9 mouse cellular contexts compared by ENCODE assay signal in genomic region chr7:118777598-118778394, GRCm38 (mm10). TPM values are rescaled to one million over a fixed set of nuclear protein-coding genes. Genes with fewer than 3 reads are reported as not detected.
A peak's percentile ranks its signal among the peaks of the same experiment; 100 is the strongest.
DNase-seq lines count a peak whose midpoint lies in the region; ATAC-seq lines count a peak whose summit lies in the region.
"Had no signal": no experiment of that assay in that cellular context is flagged by ENCODE, and none has a peak within 500 bp of the region (broad histone marks: within the 10 kb centered on the region; RNA-seq: fewer than 3 reads in every experiment).

No protein-coding gene starts in this region.

- intact Hi-C loops in left cerebral cortex, postnatal 14 days (cut with DNase I) = no loop called here

- H3K4me1 ChIP-seq in liver, embryonic 16.5 days (ENCODE audit: control insufficient read depth, low read depth, low read length) = no peaks in the 10 kb centered on the region
- H3K4me1 ChIP-seq in liver, embryonic 12.5 days = peaks cover 6% of the 10 kb centered on the region
- H3K4me1 ChIP-seq in kidney, embryonic 14.5 days (ENCODE audit: control insufficient read depth, insufficient read depth, low read length) = no peaks in the 10 kb centered on the region

- no peak overlapping the region for H3K4me3 ChIP-seq in liver, embryonic 16.5 days (ENCODE audit: low read depth, low read length)
- no peak overlapping the region for H3K4me3 ChIP-seq in liver, embryonic 12.5 days
- H3K4me3 ChIP-seq in kidney, embryonic 14.5 days (ENCODE audit: low read length) = no peak overlapping the region
- H3K4me3 ChIP-seq: hindbrain, embryonic 15.5 days; myocyte had no signal

- no peak overlapping the region for H3K9ac ChIP-seq in liver, embryonic 16.5 days (ENCODE audit: low read depth, low read length)
- no peak overlapping the region for H3K9ac ChIP-seq in liver, embryonic 12.5 days
- H3K9ac ChIP-seq in kidney, embryonic 14.5 days (ENCODE audit: low read depth, low read length) = no peak overlapping the region
- H3K9ac ChIP-seq: hindbrain, embryonic 15.5 days had no signal

- no peak overlapping the region for H3K4me2 ChIP-seq in liver, embryonic 16.5 days (ENCODE audit: low read depth, low read length)
- H3K4me2 ChIP-seq in liver, embryonic 12.5 days = no peak overlapping the region
- H3K4me2 ChIP-seq in kidney, embryonic 14.5 days (replicated peaks; ENCODE audit: low read depth, low read length) = no peak overlapping the region
- H3K4me2 ChIP-seq: hindbrain, embryonic 15.5 days had no signal

- 60% methylated on average over 10 of the region's 10 CpGs for WGBS in liver, embryonic 16.5 days (ENCODE audit: insufficient replicate concordance)
- WGBS in liver, embryonic 12.5 days (ENCODE audit: insufficient replicate concordance) = 68% methylated on average over 10 of the region's 10 CpGs
- 85% methylated on average over 10 of the region's 10 CpGs for WGBS in kidney, embryonic 14.5 days

- DNase-seq in left cerebral cortex, postnatal 14 days (ENCODE audit: low spot score in 2 of 2) = peak; percentile 46 to 53
- DNase-seq in telencephalon, adult 2 months (ENCODE audit: low read depth, low spot score) = peak; percentile 50
- DNase-seq in thymus, adult 18-20 months = no peak

- no peaks in the 10 kb centered on the region; the same call in 1 of the 2 replicates for H3K36me3 ChIP-seq in liver, embryonic 16.5 days (ENCODE audit: control insufficient read depth, insufficient read depth)
- peaks cover 65% of the 10 kb centered on the region for H3K36me3 ChIP-seq in liver, embryonic 12.5 days
- H3K36me3 ChIP-seq in kidney, embryonic 14.5 days (ENCODE audit: control insufficient read depth, insufficient read depth, low read length) = peaks cover 31% of the 10 kb centered on the region

- 0 out of 2 replicates have a peak, but pooled peaks have one; percentile 3 for ATAC-seq in liver, embryonic 16.5 days (ENCODE audit: low read depth)
- no peak for ATAC-seq in liver, embryonic 12.5 days
- peak; percentile 52 for ATAC-seq in granulocyte monocyte progenitor cell, adult 5-6 weeks (replicated peaks; ENCODE audit: poor library complexity, severe bottlenecking)
- no peak for ATAC-seq in kidney, embryonic 14.5 days (ENCODE audit: low FRiP score, low TSS enrichment)

- H3K27me3 ChIP-seq in liver, embryonic 16.5 days (ENCODE audit: control insufficient read depth, insufficient read depth, low read depth, low read length) = no peaks in the 10 kb centered on the region
- no peaks in the 10 kb centered on the region for H3K27me3 ChIP-seq in liver, embryonic 12.5 days (replicated peaks)
- H3K27me3 ChIP-seq in kidney, embryonic 14.5 days (ENCODE audit: control insufficient read depth, insufficient read depth, low read length) = no peaks in the 10 kb centered on the region
- H3K27me3 ChIP-seq: hindbrain, embryonic 15.5 days had no signal

- H3K27ac ChIP-seq in liver, embryonic 16.5 days (ENCODE audit: low read length) = no peak overlapping the region
- H3K27ac ChIP-seq in liver, embryonic 12.5 days = no peak overlapping the region
- no peak overlapping the region for H3K27ac ChIP-seq in kidney, embryonic 14.5 days (ENCODE audit: low read depth, low read length)

- no peaks in the 10 kb centered on the region for H3K9me3 ChIP-seq in liver, embryonic 16.5 days (replicated peaks; ENCODE audit: control insufficient read depth, low read length)
- no peaks in the 10 kb centered on the region for H3K9me3 ChIP-seq in liver, embryonic 12.5 days (replicated peaks)
- no peaks in the 10 kb centered on the region for H3K9me3 ChIP-seq in kidney, embryonic 14.5 days (ENCODE audit: control insufficient read depth, low read length)
- H3K9me3 ChIP-seq: hindbrain, embryonic 15.5 days had no signal

RNA-seq across cellular contexts. Expression of gene Vps35l, which starts 37.8 kb away (rescaled TPM):
- 29.9 and 31.3 TPM in 2 replicates for polyA plus RNA-seq in liver, embryonic 16.5 days (2015; fragmentation: Nextera tagmentation; extraction: Ambion mirVana)
- 45.7 and 49.6 TPM in 2 replicates for polyA plus RNA-seq in liver, embryonic 12.5 days (2016; fragmentation: Nextera tagmentation; extraction: Ambion mirVana)
- total RNA-seq in granulocyte monocyte progenitor cell, adult 5-6 weeks (2014; fragmentation: Nextera tagmentation) = 72.4 and 76.4 TPM in 2 replicates
- 45.1 and 57.0 TPM in 2 replicates for total RNA-seq in granulocyte monocyte progenitor cell, adult 5-6 weeks (2017)
- total RNA-seq in left cerebral cortex, postnatal 14 days (2021) = 10 to 100 TPM; 58.2 to 61.4 TPM
- polyA plus RNA-seq in kidney, embryonic 14.5 days (2014; fragmentation: Nextera tagmentation; extraction: Ambion mirVana) = 52.3 and 69.6 TPM in 2 replicates

Comparison
In these comparisons a context has a peak if more than half of its experiments do, and no peak if none do; other contexts are left out.
1. ATAC-seq: peak in liver, embryonic 16.5 days (single experiment) and granulocyte monocyte progenitor cell, adult 5-6 weeks (single experiment); none in liver, embryonic 12.5 days (single experiment) and kidney, embryonic 14.5 days (single experiment).
2. DNase-seq: peak in left cerebral cortex, postnatal 14 days (2 of 2) and telencephalon, adult 2 months (single experiment); none in thymus, adult 18-20 months (0 of 2).